Mouse (Mus musculus) ES-Bruce4 (cell line): Measurements from ENCODE around the gene Tmem220. TPM values are rescaled to one million over a fixed set of nuclear protein-coding genes. Genes with fewer than 3 reads are reported as not detected.
A peak's percentile ranks its signal among the peaks of the same experiment; 100 is the strongest.

Experiments used
- H3K27ac ChIP-seq: 2 replicates; pipeline ENCODE4 v1.5.1; 2012; ENCODE audit warnings: low read length, inconsistent platforms; ENCODE audit not compliant: insufficient read depth
- H3K27me3 ChIP-seq: 2 replicates; pipeline ENCODE4 v1.6.1; 2012; ENCODE audit warnings: mild to moderate bottlenecking, low read length, inconsistent platforms; ENCODE audit not compliant: control insufficient read depth, poor library complexity, insufficient read depth, severe bottlenecking
- H3K36me3 ChIP-seq: 2 replicates; pipeline ENCODE4 v1.6.1; 2012; ENCODE audit warnings: inconsistent platforms, mild to moderate bottlenecking, low read length, moderate library complexity; ENCODE audit not compliant: control insufficient read depth, poor library complexity, insufficient read depth, severe bottlenecking
- H3K4me1 ChIP-seq: one replicate; pipeline ENCODE4 v1.8.1; 2011; ENCODE audit warnings: low read length; ENCODE audit not compliant: control insufficient read depth, insufficient read depth
- H3K4me3 ChIP-seq: 2 replicates; pipeline ENCODE4 v1.5.1; 2011; ENCODE audit warnings: low read depth, mild to moderate bottlenecking, low read length
- H3K9ac ChIP-seq: 2 replicates; pipeline ENCODE4 v1.6.1; 2012; ENCODE audit warnings: low read depth, mild to moderate bottlenecking, inconsistent platforms; ENCODE audit not compliant: poor library complexity, severe bottlenecking
- H3K9me3 ChIP-seq: replicated peaks from 2 replicates; pipeline ENCODE4 v1.6.1; 2012; ENCODE audit warnings: mild to moderate bottlenecking, low read length, inconsistent platforms; ENCODE audit not compliant: control insufficient read depth, poor library complexity, insufficient read depth, severe bottlenecking
- CTCF ChIP-seq: IDR thresholded peaks from one replicate; pipeline ENCODE4 v1.8.1; 2011; ENCODE audit warnings: low read depth, low read length
- EP300 ChIP-seq: IDR thresholded peaks from 2 replicates; pipeline ENCODE4 v1.6.1; 2011; ENCODE audit warnings: low read depth, low read length; ENCODE audit not compliant: insufficient read depth
- POLR2A ChIP-seq: IDR thresholded peaks from one replicate; pipeline ENCODE4 v1.8.1; 2011; ENCODE audit warnings: low read length; ENCODE audit not compliant: insufficient read depth
- polyA plus RNA-seq: library from polyadenylated mRNA; stranded (reverse); fragments of >200 nt; gene quantifications from 2 replicates; pipeline ENCODE4 v1.2.4, GENCODE M21; 2011; ENCODE audit warnings: low read depth; ENCODE audit not compliant: missing spikeins, insufficient read depth, insufficient read length

Gene Tmem220
- 2.0 and 2.1 TPM in 2 replicates for polyA plus RNA-seq

- peak within 1 kb of the TSS; percentile 28 for H3K9ac ChIP-seq
These were observed at the start of gene Tmem220 for GRCm38 (mm10) chr11:67024867-67025477. Gene Tmem220, plus strand, starts transcription at chr11:67025154.

GRCm38 (mm10) chr11:66975606-66976330 is 49.2 kb upstream of the Tmem220 start:
- Histone ChIP-seq H3K9ac (no peak overlapping the region), H3K4me1 (no peaks in the 10 kb centered on the region), H3K36me3 (no peaks in the 10 kb centered on the region), H3K9me3 (no peaks in the 10 kb centered on the region), H3K27ac (no peak overlapping the region), H3K4me3 (no peak overlapping the region), H3K27me3 (no peaks in the 10 kb centered on the region)
- no peak for TF ChIP-seq CTCF
- no peak for TF ChIP-seq POLR2A
- no peak for TF ChIP-seq EP300

More at GRCm38 (mm10) chr11:67024867-67025477, at the start of gene Tmem220:
- TF ChIP-seq POLR2A, result peak; percentile 37
- no peak for TF ChIP-seq EP300
- TF ChIP-seq CTCF, result peak; percentile 76
- no peaks in the 10 kb centered on the region for H3K9me3 ChIP-seq
- no peaks in the 10 kb centered on the region for H3K27me3 ChIP-seq
- no peaks in the 10 kb centered on the region for H3K36me3 ChIP-seq
- peak within 1 kb of the TSS; percentile 94 for H3K27ac ChIP-seq
- H3K4me1 ChIP-seq, result no peaks in the 10 kb centered on the region
- H3K4me3 ChIP-seq, result peak within 1 kb of the TSS; percentile 61

GRCm38 (mm10) chr11:66981336-66982115 is 43.4 kb upstream of the Tmem220 start:
- Histone ChIP-seq H3K27ac (no peak overlapping the region), H3K9ac (0 out of 2 replicates have a peak overlapping the region, but pooled peaks have one; percentile 22), H3K9me3 (no peaks in the 10 kb centered on the region), H3K36me3 (no peaks in the 10 kb centered on the region), H3K4me3 (peak overlapping the region; percentile 38), H3K27me3 (no peaks in the 10 kb centered on the region), H3K4me1 (no peaks in the 10 kb centered on the region)
- TF ChIP-seq POLR2A (no peak), EP300 (no peak), CTCF (no peak)

- H3K4me1 ChIP-seq, result no peaks in the 10 kb centered on the region
- TF ChIP-seq CTCF (peak; percentile 59), POLR2A (no peak), EP300 (0 out of 2 replicates have a peak, but pooled peaks have one; percentile 44)
- no peak overlapping the region for H3K27ac ChIP-seq
- H3K4me3 ChIP-seq, result no peak overlapping the region
- no peak overlapping the region for H3K9ac ChIP-seq
- H3K36me3 ChIP-seq, result no peaks in the 10 kb centered on the region
- H3K9me3 ChIP-seq, result no peaks in the 10 kb centered on the region
- H3K27me3 ChIP-seq, result no peaks in the 10 kb centered on the region
These were observed 42.2 kb upstream of the Tmem220 start for GRCm38 (mm10) chr11:66982794-66983193.

GRCm38 (mm10) chr11:66983422-66984164 is 41.4 kb upstream of the Tmem220 start:
- no peak overlapping the region for H3K4me3 ChIP-seq
- H3K4me1 ChIP-seq, result no peaks in the 10 kb centered on the region
- TF ChIP-seq CTCF, result no peak
- no peak for TF ChIP-seq POLR2A
- TF ChIP-seq EP300, result no peak
- no peaks in the 10 kb centered on the region for H3K27me3 ChIP-seq
- 0 out of 2 replicates have a peak overlapping the region, but pooled peaks have one; percentile 31 for H3K27ac ChIP-seq
- no peaks in the 10 kb centered on the region for H3K9me3 ChIP-seq
- no peak overlapping the region for H3K9ac ChIP-seq
- no peaks in the 10 kb centered on the region for H3K36me3 ChIP-seq
